Mouse (Mus musculus) megakaryocyte, embryonic 14.5 days (primary cell): ENCODE measurements at regions not wholly inside any gene's neighbourhood (a gene's known extent, or its start where the extent isn't known, plus 50 kb on each side); places are given as distances from the start of the nearest gene placed in this dataset.

Experiments used
- FLI1 ChIP-seq: IDR thresholded peaks from 2 replicates; pipeline ENCODE4 v1.6.1; 2012; ENCODE audit warnings: low read length, inconsistent platforms, mixed read lengths
- GATA1 ChIP-seq: IDR thresholded peaks from 3 replicates; pipeline ENCODE4 v1.6.1; 2012; ENCODE audit warnings: mixed read lengths, low read length, inconsistent platforms, borderline replicate concordance

- TF ChIP-seq GATA1 (no peak), FLI1 (no peak)
Observed at GRCm38 (mm10) chr9:103911347-103911746, 91.0 kb upstream of the Nphp3 start.
